Mouse (Mus musculus) bone marrow macrophage, adult 2 months (primary cell): Measurements from ENCODE around the gene Foxe3.
A peak's percentile ranks its signal among the peaks of the same experiment; 100 is the strongest.

ENCODE experiments used
- CTCF ChIP-seq: IDR thresholded peaks from 2 replicates; pipeline ENCODE4 v1.5.1; 2012; ENCODE audit warnings: low read depth, mild to moderate bottlenecking, low read length, moderate library complexity
- POLR2A ChIP-seq: IDR thresholded peaks from 2 replicates; pipeline ENCODE4 v1.6.1; 2012; ENCODE audit warnings: mild to moderate bottlenecking, low read depth, low read length, borderline replicate concordance

DNA sequence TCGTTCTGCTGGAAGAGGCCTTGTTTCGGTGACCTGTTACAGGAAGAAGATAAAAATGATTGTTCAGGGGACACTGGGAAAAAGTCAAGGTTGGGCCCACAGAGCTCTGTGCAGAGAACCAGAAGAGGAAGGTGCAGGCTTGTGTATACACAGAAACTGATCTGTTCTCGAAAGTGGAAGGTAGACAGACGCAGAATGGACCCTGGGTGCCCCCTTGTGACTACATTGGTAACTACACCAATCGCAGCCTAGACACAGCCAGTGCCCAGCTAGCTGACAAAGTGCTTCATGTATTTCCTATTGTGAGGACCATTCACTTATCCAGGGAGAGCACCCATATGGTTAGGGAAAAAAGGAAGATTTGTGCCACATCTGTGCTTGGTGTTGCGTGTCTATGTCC, 21.6 kb upstream of the Foxe3 start:
- TF ChIP-seq CTCF, result peak; percentile 46; the same call in 1 of the 2 replicates
- TF ChIP-seq POLR2A, result no peak
